Mouse (Mus musculus): ENCODE data around the gene Srrm3. TPM values are rescaled to one million over a fixed set of nuclear protein-coding genes. Genes with fewer than 3 reads are reported as not detected.

Gene Srrm3
- polyA plus RNA-seq, 1 experiment from 2014 or later = not detected

DNA sequence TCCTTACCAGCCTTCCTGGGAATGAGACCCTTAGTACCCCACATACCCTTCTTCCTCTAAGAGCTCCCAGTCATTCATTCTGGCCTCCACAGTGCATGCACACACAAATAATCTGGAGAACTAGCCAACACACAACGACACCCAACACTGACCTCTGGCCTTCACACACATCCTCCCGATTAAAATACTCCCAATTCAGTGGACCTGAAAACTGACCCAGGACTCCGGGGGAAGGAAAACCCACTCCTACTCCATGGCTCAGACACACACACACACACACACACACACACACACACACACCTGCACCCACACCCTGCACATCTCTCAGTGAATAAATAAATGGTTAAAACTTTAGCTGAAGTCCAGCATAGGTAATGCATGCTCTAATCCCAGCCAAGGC, 113.2 kb downstream of the Srrm3 start:
- 68% methylated on average over 3 of the region's 3 CpGs for WGBS (ENCODE audit: insufficient replicate concordance)
- Histone ChIP-seq H3K36me3 (ENCODE audit: control insufficient read depth, insufficient read depth) (peaks cover 19% of the 10 kb centered on the region), H3K4me2 (ENCODE audit: low read depth, low read length) (no peak overlapping the region), H3K9me3 (replicated peaks; ENCODE audit: control insufficient read depth, low read length) (no peaks in the 10 kb centered on the region), H3K27ac (ENCODE audit: low read length) (no peak overlapping the region), H3K27me3 (ENCODE audit: control insufficient read depth, insufficient read depth, low read depth, low read length) (no peaks in the 10 kb centered on the region), H3K4me1 (ENCODE audit: control insufficient read depth, low read depth, low read length) (no peaks in the 10 kb centered on the region; the same call in none of the 2 replicates), H3K9ac (ENCODE audit: low read depth, low read length) (no peak overlapping the region), H3K4me3 (ENCODE audit: low read depth, low read length) (no peak overlapping the region)
- ATAC-seq (ENCODE audit: low read depth) = no peak

DNA sequence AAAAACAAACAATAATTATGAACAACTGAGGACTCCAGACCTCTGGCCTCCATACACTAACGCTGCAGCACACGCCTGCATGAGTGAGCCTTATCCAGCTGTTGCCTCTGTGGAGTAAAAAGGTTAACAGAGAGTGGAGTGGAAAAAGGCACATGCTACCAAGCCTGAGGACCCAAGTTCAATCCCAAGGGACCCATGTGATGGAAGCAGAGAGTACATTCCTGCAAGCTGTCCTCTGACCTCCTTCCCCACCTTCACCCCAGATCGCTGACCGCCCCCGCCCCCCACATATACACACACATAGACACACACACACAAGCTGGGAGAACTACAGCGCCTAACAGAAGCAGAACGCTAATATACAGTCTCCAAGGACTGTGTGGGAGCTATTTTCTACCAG, 117.2 kb downstream of the Srrm3 start:
- peaks cover 14% of the 10 kb centered on the region for H3K36me3 ChIP-seq (ENCODE audit: control insufficient read depth, insufficient read depth)
- H3K4me3 ChIP-seq (ENCODE audit: low read depth, low read length) = no peak overlapping the region
- no peak overlapping the region for H3K9ac ChIP-seq (ENCODE audit: low read depth, low read length)
- H3K9me3 ChIP-seq (replicated peaks; ENCODE audit: control insufficient read depth, low read length) = no peaks in the 10 kb centered on the region
- no peak for ATAC-seq (ENCODE audit: low read depth)
- WGBS (ENCODE audit: insufficient replicate concordance) = 84% methylated on average over 7 of the region's 7 CpGs
- no peak overlapping the region for H3K4me2 ChIP-seq (ENCODE audit: low read depth, low read length)
- no peak overlapping the region for H3K27ac ChIP-seq (ENCODE audit: low read length)
- H3K27me3 ChIP-seq (ENCODE audit: control insufficient read depth, insufficient read depth, low read depth, low read length) = no peaks in the 10 kb centered on the region
- no peaks in the 10 kb centered on the region for H3K4me1 ChIP-seq (ENCODE audit: control insufficient read depth, low read depth, low read length)

Small RNAs within 50 kb of the gene (microRNA-seq; reads per million reads assigned to microRNA genes)
- gene Gm23268 = not detected

Other genes starting within 250 kb of the Srrm3 start
- gene Ccl26, start 243.3 kb upstream of the Srrm3 start, polyA plus RNA-seq (2015; fragmentation: Nextera tagmentation; extraction: Ambion mirVana) = not detected in 2 replicates
- 17.1 and 19.9 TPM in 2 replicates for gene Ccl24, start 233.8 kb upstream of the Srrm3 start, polyA plus RNA-seq (2015; fragmentation: Nextera tagmentation; extraction: Ambion mirVana)
- 7.8 and 10.5 TPM in 2 replicates for gene Rhbdd2, start 174.3 kb upstream of the Srrm3 start, polyA plus RNA-seq (2015; fragmentation: Nextera tagmentation; extraction: Ambion mirVana)
- 46.9 and 53.1 TPM in 2 replicates for gene Por, start 136.9 kb upstream of the Srrm3 start, polyA plus RNA-seq (2015; fragmentation: Nextera tagmentation; extraction: Ambion mirVana)
- 17.8 and 18.2 TPM in 2 replicates for gene Tmem120a, start 62.4 kb upstream of the Srrm3 start, polyA plus RNA-seq (2015; fragmentation: Nextera tagmentation; extraction: Ambion mirVana)
- 0.13 TPM in 1 of 2 replicates, not detected in the other for gene Styxl1, start 28.5 kb upstream of the Srrm3 start, polyA plus RNA-seq (2015; fragmentation: Nextera tagmentation; extraction: Ambion mirVana)
- 279 and 280 TPM in 2 replicates for gene Mdh2, start 28.4 kb upstream of the Srrm3 start, polyA plus RNA-seq (2015; fragmentation: Nextera tagmentation; extraction: Ambion mirVana)
- gene Hspb1, start 81.0 kb downstream of the Srrm3 start, polyA plus RNA-seq (2015; fragmentation: Nextera tagmentation; extraction: Ambion mirVana) = 9.8 and 19.9 TPM in 2 replicates
- gene Ywhag, start 127.7 kb downstream of the Srrm3 start, polyA plus RNA-seq (2015; fragmentation: Nextera tagmentation; extraction: Ambion mirVana) = 59.2 and 60.1 TPM in 2 replicates
- gene Ssc4d, start 167.6 kb downstream of the Srrm3 start, polyA plus RNA-seq (2015; fragmentation: Nextera tagmentation; extraction: Ambion mirVana) = 1.5 and 1.7 TPM in 2 replicates
- gene Zp3, start 173.2 kb downstream of the Srrm3 start, polyA plus RNA-seq (2015; fragmentation: Nextera tagmentation; extraction: Ambion mirVana) = 0.06 TPM in 1 of 2 replicates, not detected in the other
- 6.0 and 6.5 TPM in 2 replicates for gene Dtx2, start 187.9 kb downstream of the Srrm3 start, polyA plus RNA-seq (2015; fragmentation: Nextera tagmentation; extraction: Ambion mirVana)
- gene Upk3b, start 231.6 kb downstream of the Srrm3 start, polyA plus RNA-seq (2015; fragmentation: Nextera tagmentation; extraction: Ambion mirVana) = 2.9 and 3.6 TPM in 2 replicates
- gene Upk3bl, start 247.6 kb downstream of the Srrm3 start, polyA plus RNA-seq (2015; fragmentation: Nextera tagmentation; extraction: Ambion mirVana) = not detected in 2 replicates

Measured in liver, embryonic 16.5 days (tissue).